Mouse (Mus musculus) ES-E14 (cell line): ENCODE measurements around the gene Carmil2.

Source experiments
- CHD2 ChIP-seq: IDR thresholded peaks from 2 replicates; pipeline ENCODE4 v1.6.1; 2014; ENCODE audit warnings: mild to moderate bottlenecking, low read depth, low read length, inconsistent platforms
- HCFC1 ChIP-seq: IDR thresholded peaks from 2 replicates; pipeline ENCODE4 v1.6.1; 2012; ENCODE audit warnings: low read length, inconsistent platforms, borderline replicate concordance; ENCODE audit not compliant: insufficient read depth
- ZC3H11A ChIP-seq: IDR thresholded peaks from 2 replicates; pipeline ENCODE4 v1.6.1; 2012; ENCODE audit warnings: low read depth, mild to moderate bottlenecking, inconsistent platforms, low read length, borderline replicate concordance

- TF ChIP-seq CHD2 (no peak), HCFC1 (no peak), ZC3H11A (no peak)
Measured at GRCm38 (mm10) chr8:105657641-105658040, 28.4 kb upstream of the Carmil2 start.
